Mouse (Mus musculus) lung, postnatal 0 days (tissue): ENCODE measurements around the gene Olfr464. TPM values are rescaled to one million over a fixed set of nuclear protein-coding genes. Genes with fewer than 3 reads are reported as not detected.
"Not testable (repeated sequence)": the region's sequence is repeated elsewhere in the genome, so short reads cannot be mapped to it uniquely, and the experiment has no call there.

Experiments
- ATAC-seq: fragments of 200-750 bp; cut with Nextera tagmentation; 2 replicates; pipeline ENCODE4 v1.8.0; 2017; ENCODE audit warnings: moderate library complexity
- DNase-seq: peaks from one replicate; pipeline ENCODE4 v3.0.0-alpha.2; 2016; ENCODE audit warnings: low spot score
- H3K27ac ChIP-seq: fragments of 300-500 bp; sonication (generic); 2 replicates; pipeline ENCODE4 v1.5.1; 2014; ENCODE audit warnings: antibody characterized with exemption, mild to moderate bottlenecking, low read length, mixed read lengths
- H3K27me3 ChIP-seq: fragments of 300-500 bp; sonication (generic); replicated peaks from 2 replicates; pipeline ENCODE4 v1.6.1; 2014; ENCODE audit warnings: low read length, mixed read lengths; ENCODE audit not compliant: insufficient read depth
- H3K36me3 ChIP-seq: fragments of 300-500 bp; sonication (generic); 2 replicates; pipeline ENCODE4 v1.6.1; 2014; ENCODE audit warnings: low read length, mixed read lengths; ENCODE audit not compliant: insufficient read depth
- H3K4me1 ChIP-seq: fragments of 300-500 bp; sonication (generic); 2 replicates; pipeline ENCODE4 v1.6.1; 2014; ENCODE audit warnings: antibody characterized with exemption, low read depth, low read length, mixed read lengths; ENCODE audit not compliant: insufficient read depth
- H3K4me2 ChIP-seq: fragments of 300-500 bp; sonication (generic); replicated peaks from 2 replicates; pipeline ENCODE4 v1.6.1; 2014; ENCODE audit warnings: low read depth, mild to moderate bottlenecking, low read length, moderate library complexity, mixed read lengths
- H3K4me3 ChIP-seq: fragments of 300-500 bp; sonication (generic); 2 replicates; pipeline ENCODE4 v1.5.1; 2014; ENCODE audit warnings: low read depth, low read length
- H3K9ac ChIP-seq: fragments of 300-500 bp; sonication (generic); replicated peaks from 2 replicates; pipeline ENCODE4 v1.6.1; 2014; ENCODE audit warnings: low read depth, mild to moderate bottlenecking
- H3K9me3 ChIP-seq: fragments of 300-500 bp; sonication (generic); 2 replicates; pipeline ENCODE4 v1.6.1; 2016; ENCODE audit warnings: low read length, mixed read lengths
- CTCF ChIP-seq: IDR thresholded peaks from 2 replicates; pipeline ENCODE4 v1.5.1; 2016; ENCODE audit warnings: antibody characterized with exemption, mild to moderate bottlenecking
- EP300 ChIP-seq: IDR thresholded peaks from 2 replicates; pipeline ENCODE4 v1.6.1; 2016; ENCODE audit warnings: antibody characterized with exemption, mild to moderate bottlenecking, control low read depth
- WGBS: fragments of 180-500 bp; shearing (Covaris S2); extraction: QIAGEN DNeasy Blood & Tissue Kit; methylation state at CpG from one replicate; pipeline ENCODE4 v1.1.7; 2014; 5-methylcytosine and 5-hydroxymethylcytosine counted together
- polyA plus RNA-seq: library from polyadenylated mRNA; unstranded; fragments of >200 nt; fragmentation: Nextera tagmentation; extraction: Ambion mirVana; gene quantifications from 2 replicates; pipeline ENCODE4 v1.2.1, GENCODE M21; 2015

Olfr464 gene
- polyA plus RNA-seq, 1 experiment from 2014 or later: not detected

DNA sequence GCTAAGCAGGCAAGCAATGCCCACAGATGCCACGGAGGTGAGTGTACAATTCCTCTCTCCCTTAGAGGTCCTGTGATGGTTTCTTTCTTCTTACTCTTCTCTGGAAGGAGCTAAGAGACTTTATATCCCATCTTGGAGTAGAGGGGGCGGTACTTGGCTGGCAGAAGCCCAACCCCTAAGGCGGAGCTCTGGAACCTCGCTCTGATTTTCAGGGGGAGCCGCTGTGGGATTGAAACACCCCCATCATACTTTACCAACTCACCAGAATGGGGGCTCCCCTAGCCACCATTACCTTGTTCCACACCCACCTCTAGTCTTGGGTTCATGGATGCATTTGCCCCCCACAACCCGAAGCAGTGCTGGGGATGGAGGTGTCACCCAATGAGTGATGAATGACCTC lies 45.3 kb downstream of the Olfr464 start, which contains the start of gene Epx:
Gene Epx (minus strand): TSS at position 101 of the 400 bp plus-strand sequence.
- WGBS: 75% methylated on average over 6 of the region's 6 CpGs
- ATAC-seq: no peak
- no peak within 1 kb of the TSS for H3K9ac ChIP-seq
- no peak within 1 kb of the TSS for H3K27ac ChIP-seq
- H3K9me3 ChIP-seq: no peaks in the 10 kb centered on the region
- TF ChIP-seq CTCF (no peak), EP300 (no peak)
- H3K36me3 ChIP-seq: no peaks in the 10 kb centered on the region
- no peak within 1 kb of the TSS for H3K4me2 ChIP-seq
- no peak for DNase-seq
- H3K27me3 ChIP-seq: no peaks in the 10 kb centered on the region
- H3K4me1 ChIP-seq: no peaks in the 10 kb centered on the region
- H3K4me3 ChIP-seq: no peak within 1 kb of the TSS

DNA sequence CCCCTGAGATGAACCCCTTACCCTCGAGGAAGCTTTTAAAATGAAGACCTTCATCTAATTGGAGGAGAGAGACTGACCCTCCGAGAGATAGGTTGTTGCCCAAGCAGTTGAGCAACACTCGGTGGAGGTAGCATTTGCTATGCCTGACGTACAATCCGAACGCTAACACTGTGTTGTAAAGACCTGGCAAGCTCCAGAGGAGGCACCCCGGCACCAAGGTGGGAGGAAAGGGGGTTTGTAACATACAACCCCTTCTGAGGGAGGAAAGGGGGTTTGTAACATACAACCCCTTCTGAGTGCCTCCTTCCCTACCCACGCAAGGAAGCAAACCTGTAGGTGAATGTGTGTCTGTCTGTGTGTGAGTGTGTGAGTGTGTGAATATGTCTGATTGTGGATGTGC lies 49.0 kb downstream of the Olfr464 start:
- Histone ChIP-seq H3K9me3 (no peaks in the 10 kb centered on the region), H3K4me2 (no peak overlapping the region), H3K27ac (no peak overlapping the region), H3K9ac (no peak overlapping the region), H3K27me3 (no peaks in the 10 kb centered on the region), H3K4me1 (no peaks in the 10 kb centered on the region), H3K4me3 (no peak overlapping the region), H3K36me3 (no peaks in the 10 kb centered on the region)
- TF ChIP-seq EP300 (no peak), CTCF (no peak)
- WGBS: 24% methylated on average over 8 of the region's 8 CpGs
- DNase-seq (no peak), ATAC-seq (no peak)

- Histone ChIP-seq H3K9ac (no peak overlapping the region), H3K9me3 (no peaks in the 10 kb centered on the region), H3K4me2 (no peak overlapping the region), H3K36me3 (no peaks in the 10 kb centered on the region), H3K4me3 (no peak overlapping the region), H3K4me1 (no peaks in the 10 kb centered on the region), H3K27me3 (no peaks in the 10 kb centered on the region), H3K27ac (no peak overlapping the region)
- ATAC-seq (no peak), DNase-seq (no peak)
- 64% methylated on average over 2 of the region's 2 CpGs for WGBS
- no peak for TF ChIP-seq CTCF
- TF ChIP-seq EP300: no peak
Observed at GRCm38 (mm10) chr11:87870096-87870495, 50.7 kb downstream of the Olfr464 start.

- ATAC-seq, H3K9ac ChIP-seq, H3K4me1 ChIP-seq, H3K4me2 ChIP-seq, H3K27ac ChIP-seq, H3K27me3 ChIP-seq, H3K4me3 ChIP-seq, H3K9me3 ChIP-seq, H3K36me3 ChIP-seq, DNase-seq: not testable (repeated sequence)
- WGBS: 53% methylated on average over 1 of the region's 2 CpGs
- peak; percentile 23; the same call in 1 of the 2 replicates for TF ChIP-seq CTCF
Observed at GRCm38 (mm10) chr11:87866891-87867290, 53.9 kb downstream of the Olfr464 start.

Other genes starting within 250 kb of the Olfr464 start
- gene Supt4a, start 183.4 kb downstream of the Olfr464 start, polyA plus RNA-seq: 155 and 166 TPM in 2 replicates
- gene Tspoap1, start 160.4 kb downstream of the Olfr464 start, polyA plus RNA-seq: 0.64 and 0.83 TPM in 2 replicates
- gene Mpo, start 127.4 kb downstream of the Olfr464 start, polyA plus RNA-seq: 0.32 and 0.68 TPM in 2 replicates
- gene Lpo, start 92.7 kb downstream of the Olfr464 start, polyA plus RNA-seq: not detected in 2 replicates
- gene Mks1, start 67.8 kb downstream of the Olfr464 start, polyA plus RNA-seq: 5.6 and 7.5 TPM in 2 replicates
- not detected in 2 replicates for gene Epx, start 45.4 kb downstream of the Olfr464 start, polyA plus RNA-seq
- not detected in 2 replicates for gene Olfr462, start 28.7 kb downstream of the Olfr464 start, polyA plus RNA-seq
- gene Olfr463, start 23.6 kb downstream of the Olfr464 start, polyA plus RNA-seq: not detected in 2 replicates
- 12.3 and 14.5 TPM in 2 replicates for gene Dynll2, start 66.6 kb upstream of the Olfr464 start, polyA plus RNA-seq
- 88.1 and 111 TPM in 2 replicates for gene Srsf1, start 126.4 kb upstream of the Olfr464 start, polyA plus RNA-seq
- gene Vezf1, start 147.3 kb upstream of the Olfr464 start, polyA plus RNA-seq: 26.8 TPM in 2 replicates
- 14.6 TPM in 2 replicates for gene Cuedc1, start 177.1 kb upstream of the Olfr464 start, polyA plus RNA-seq